Mouse (Mus musculus) cerebellum, adult 8-10 months (tissue): ENCODE data around the gene Gjd3.

Experiments used
- DNase-seq: peaks from one replicate; pipeline ENCODE4 v3.0.0; 2022

The Gjd3 gene

GRCm38 (mm10) chr11:98979356-98979755 lies 3.5 kb downstream of the Gjd3 start:
- DNase-seq, result no peak

- DNase-seq, result no peak
Observed at GRCm38 (mm10) chr11:98978526-98979148, 4.2 kb downstream of the Gjd3 start.

GRCm38 (mm10) chr11:98974871-98975719 lies 7.7 kb downstream of the Gjd3 start:
- DNase-seq, result peak; percentile 78

- no peak for DNase-seq
Observed at GRCm38 (mm10) chr11:98974213-98974612, 8.6 kb downstream of the Gjd3 start.

GRCm38 (mm10) chr11:98973584-98973983 lies 9.2 kb downstream of the Gjd3 start:
- peak; percentile 31 for DNase-seq

GRCm38 (mm10) chr11:98972801-98973360 lies 9.9 kb downstream of the Gjd3 start:
- DNase-seq, result peak; percentile 28

- DNase-seq, result peak; percentile 92
Observed at GRCm38 (mm10) chr11:98972215-98972614, 10.6 kb downstream of the Gjd3 start.

- DNase-seq, result peak; percentile 72
Observed at GRCm38 (mm10) chr11:98971316-98972031, 11.3 kb downstream of the Gjd3 start.

- peak; percentile 34 for DNase-seq
Observed at GRCm38 (mm10) chr11:98970191-98970925, 12.5 kb downstream of the Gjd3 start.

- peak; percentile 27 for DNase-seq
Observed at GRCm38 (mm10) chr11:98969496-98969927, 13.3 kb downstream of the Gjd3 start.

GRCm38 (mm10) chr11:98968716-98969495 lies 13.9 kb downstream of the Gjd3 start:
- DNase-seq, result peak; percentile 18

- DNase-seq, result peak; percentile 26
Observed at GRCm38 (mm10) chr11:98968079-98968478, 14.7 kb downstream of the Gjd3 start.

- DNase-seq, result peak; percentile 70
Observed at GRCm38 (mm10) chr11:98966499-98967141, 16.2 kb downstream of the Gjd3 start.

- peak; percentile 28 for DNase-seq
Observed at GRCm38 (mm10) chr11:98965416-98966077, 17.3 kb downstream of the Gjd3 start.

GRCm38 (mm10) chr11:98964616-98965415 lies 18.0 kb downstream of the Gjd3 start:
- DNase-seq, result peak; percentile 61

- no peak for DNase-seq
Observed at GRCm38 (mm10) chr11:98964201-98964615, 18.6 kb downstream of the Gjd3 start.

GRCm38 (mm10) chr11:98963191-98964021 lies 19.4 kb downstream of the Gjd3 start:
- DNase-seq, result peak; percentile 48

- no peak for DNase-seq
Observed at GRCm38 (mm10) chr11:98962421-98963095, 20.3 kb downstream of the Gjd3 start.
